Mouse (Mus musculus): ENCODE data around the gene C77080. TPM values are rescaled to one million over a fixed set of nuclear protein-coding genes. Genes with fewer than 3 reads are reported as not detected.
A peak's percentile ranks its signal among the peaks of the same experiment; 100 is the strongest.

The C77080 gene
- polyA plus RNA-seq, 1 experiment = 15.6 TPM

DNA sequence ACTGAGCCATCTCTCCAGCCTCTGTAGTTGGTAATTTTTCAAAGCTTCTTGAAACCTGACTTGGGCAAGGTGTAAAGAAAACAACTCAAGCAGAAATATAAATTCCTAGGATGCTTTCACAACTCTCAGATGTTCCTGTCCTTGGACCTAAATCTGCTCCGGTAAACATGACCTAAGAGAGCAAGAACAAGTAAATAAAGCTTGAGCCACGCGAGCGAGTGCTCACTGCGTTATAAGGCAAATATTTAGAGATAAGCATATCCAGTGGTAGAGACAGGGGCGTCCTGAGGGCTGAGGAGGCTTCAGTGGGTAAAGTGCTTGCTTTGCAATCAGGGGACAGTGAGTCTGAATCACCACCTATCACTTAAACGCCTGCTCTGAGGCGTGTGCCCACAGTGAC, 54.4 kb downstream of the C77080 start:
- no peaks in the 10 kb centered on the region for H3K27me3 ChIP-seq (ENCODE audit: control insufficient read depth, insufficient read depth, low read length)
- WGBS = 93% methylated on average over 8 of the region's 8 CpGs
- TF ChIP-seq POLR2A (IDR thresholded peaks at IDR 0.05; ENCODE audit: borderline replicate concordance, insufficient read depth, low read length) (no peak), CTCF (IDR thresholded peaks at IDR 0.05; ENCODE audit: borderline replicate concordance, insufficient read depth, low read depth, low read length) (no peak)

GRCm38 (mm10) chr4:129204655-129205054, 56.5 kb downstream of the C77080 start:
- TF ChIP-seq CTCF (IDR thresholded peaks at IDR 0.05; ENCODE audit: borderline replicate concordance, insufficient read depth, low read depth, low read length) = no peak
- TF ChIP-seq POLR2A (IDR thresholded peaks at IDR 0.05; ENCODE audit: borderline replicate concordance, insufficient read depth, low read length) = no peak
- no peak for DNase-seq
- Histone ChIP-seq H3K4me3 (replicated peaks; ENCODE audit: insufficient read depth, low read depth, low read length) (no peak overlapping the region), H3K4me1 (ENCODE audit: control insufficient read depth, insufficient read depth, low read length) (no peaks in the 10 kb centered on the region), H3K27me3 (ENCODE audit: control insufficient read depth, insufficient read depth, low read length) (no peaks in the 10 kb centered on the region), H3K27ac (ENCODE audit: insufficient read depth, low read length) (no peak overlapping the region)
- 84% methylated on average over 10 of the region's 10 CpGs for WGBS

More for the DNA sequence above, 54.4 kb downstream of the C77080 start:
- DNase-seq = no peak
- Histone ChIP-seq H3K27ac (ENCODE audit: insufficient read depth, low read length) (no peak overlapping the region), H3K4me1 (ENCODE audit: control insufficient read depth, insufficient read depth, low read length) (no peaks in the 10 kb centered on the region), H3K4me3 (replicated peaks; ENCODE audit: insufficient read depth, low read depth, low read length) (no peak overlapping the region)

DNA sequence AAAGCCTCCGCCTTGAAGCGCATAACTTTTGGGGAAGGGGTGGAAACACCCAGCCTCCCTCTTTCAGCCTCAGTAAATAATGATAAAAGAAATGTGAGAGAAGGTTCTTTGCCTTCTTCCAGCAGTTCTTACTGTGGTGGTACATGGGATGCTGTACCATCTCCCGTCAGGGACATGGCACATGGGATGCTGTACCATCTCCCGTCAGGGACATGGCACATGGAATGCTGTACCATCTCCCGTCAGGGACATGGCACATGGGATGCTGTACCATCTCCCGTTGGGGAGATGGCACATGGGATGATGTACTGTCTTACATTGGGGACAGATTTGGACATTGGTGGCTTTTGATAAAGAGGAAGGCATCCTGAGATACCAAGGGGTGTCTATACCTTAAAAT, 63.7 kb downstream of the C77080 start:
- TF ChIP-seq POLR2A (IDR thresholded peaks at IDR 0.05; ENCODE audit: borderline replicate concordance, insufficient read depth, low read length) = no peak
- no peak for TF ChIP-seq CTCF (IDR thresholded peaks at IDR 0.05; ENCODE audit: borderline replicate concordance, insufficient read depth, low read depth, low read length)
- no peak for DNase-seq
- no peaks in the 10 kb centered on the region for H3K27me3 ChIP-seq (ENCODE audit: control insufficient read depth, insufficient read depth, low read length)
- H3K4me3 ChIP-seq (replicated peaks; ENCODE audit: insufficient read depth, low read depth, low read length) = no peak overlapping the region
- H3K4me1 ChIP-seq (ENCODE audit: control insufficient read depth, insufficient read depth, low read length) = 0 out of 2 replicates have a peak, but pooled peaks cover 2% of the 10 kb centered on the region
- H3K27ac ChIP-seq (ENCODE audit: insufficient read depth, low read length) = no peak overlapping the region
- 96% methylated on average over 6 of the region's 6 CpGs for WGBS

DNA sequence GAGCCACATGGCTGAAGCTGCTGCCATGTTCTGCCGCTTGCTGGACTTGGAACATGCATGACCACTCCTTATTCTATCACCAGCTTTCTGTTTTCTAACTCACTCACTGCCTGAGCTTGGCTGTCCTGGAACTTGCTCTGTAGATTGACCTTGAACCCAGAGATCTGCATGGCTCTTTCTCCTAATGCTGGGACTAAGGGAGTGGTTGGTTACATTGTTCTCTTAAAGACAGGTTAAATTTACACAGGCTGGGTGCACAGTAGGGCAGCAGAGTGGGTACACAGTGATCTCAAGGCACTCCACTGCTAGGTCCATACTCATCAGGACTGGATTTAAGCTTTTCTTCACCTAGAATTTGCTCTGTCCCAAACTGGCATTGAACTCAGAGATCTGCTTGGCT, 66.9 kb downstream of the C77080 start:
- WGBS = 81% methylated on average over 1 of the region's 1 CpGs
- TF ChIP-seq POLR2A (IDR thresholded peaks at IDR 0.05; ENCODE audit: borderline replicate concordance, insufficient read depth, low read length) = no peak
- no peak for TF ChIP-seq CTCF (IDR thresholded peaks at IDR 0.05; ENCODE audit: borderline replicate concordance, insufficient read depth, low read depth, low read length)
- no peak overlapping the region for H3K27ac ChIP-seq (ENCODE audit: insufficient read depth, low read length)
- no peak overlapping the region for H3K4me3 ChIP-seq (replicated peaks; ENCODE audit: insufficient read depth, low read depth, low read length)
- no peak for DNase-seq
- peaks cover 2% of the 10 kb centered on the region for H3K4me1 ChIP-seq (ENCODE audit: control insufficient read depth, insufficient read depth, low read length)
- H3K27me3 ChIP-seq (ENCODE audit: control insufficient read depth, insufficient read depth, low read length) = no peaks in the 10 kb centered on the region

- peaks cover 2% of the 10 kb centered on the region for H3K4me1 ChIP-seq (ENCODE audit: control insufficient read depth, insufficient read depth, low read length)
- no peak overlapping the region for H3K4me3 ChIP-seq (replicated peaks; ENCODE audit: insufficient read depth, low read depth, low read length)
- H3K27ac ChIP-seq (ENCODE audit: insufficient read depth, low read length) = no peak overlapping the region
- TF ChIP-seq CTCF (IDR thresholded peaks at IDR 0.05; ENCODE audit: borderline replicate concordance, insufficient read depth, low read depth, low read length) = no peak
- TF ChIP-seq POLR2A (IDR thresholded peaks at IDR 0.05; ENCODE audit: borderline replicate concordance, insufficient read depth, low read length) = no peak
- DNase-seq = no peak
- 69% methylated on average over 5 of the region's 5 CpGs for WGBS
- no peaks in the 10 kb centered on the region for H3K27me3 ChIP-seq (ENCODE audit: control insufficient read depth, insufficient read depth, low read length)
Observed at GRCm38 (mm10) chr4:129191691-129192090, 69.5 kb downstream of the C77080 start.

- Histone ChIP-seq H3K4me3 (replicated peaks; ENCODE audit: insufficient read depth, low read depth, low read length) (peak overlapping the region; percentile 91), H3K27me3 (ENCODE audit: control insufficient read depth, insufficient read depth, low read length) (no peaks in the 10 kb centered on the region), H3K4me1 (ENCODE audit: control insufficient read depth, insufficient read depth, low read length) (peaks cover 2% of the 10 kb centered on the region), H3K27ac (ENCODE audit: insufficient read depth, low read length) (no peak overlapping the region; the same call in 1 of the 2 replicates)
- TF ChIP-seq POLR2A (IDR thresholded peaks at IDR 0.05; ENCODE audit: borderline replicate concordance, insufficient read depth, low read length) (no peak), CTCF (IDR thresholded peaks at IDR 0.05; ENCODE audit: borderline replicate concordance, insufficient read depth, low read depth, low read length) (no peak)
- 0% methylated on average over 12 of the region's 12 CpGs for WGBS
- DNase-seq = peak; percentile 28 to 35
Observed at GRCm38 (mm10) chr4:129190538-129190937, 70.7 kb downstream of the C77080 start.

DNA sequence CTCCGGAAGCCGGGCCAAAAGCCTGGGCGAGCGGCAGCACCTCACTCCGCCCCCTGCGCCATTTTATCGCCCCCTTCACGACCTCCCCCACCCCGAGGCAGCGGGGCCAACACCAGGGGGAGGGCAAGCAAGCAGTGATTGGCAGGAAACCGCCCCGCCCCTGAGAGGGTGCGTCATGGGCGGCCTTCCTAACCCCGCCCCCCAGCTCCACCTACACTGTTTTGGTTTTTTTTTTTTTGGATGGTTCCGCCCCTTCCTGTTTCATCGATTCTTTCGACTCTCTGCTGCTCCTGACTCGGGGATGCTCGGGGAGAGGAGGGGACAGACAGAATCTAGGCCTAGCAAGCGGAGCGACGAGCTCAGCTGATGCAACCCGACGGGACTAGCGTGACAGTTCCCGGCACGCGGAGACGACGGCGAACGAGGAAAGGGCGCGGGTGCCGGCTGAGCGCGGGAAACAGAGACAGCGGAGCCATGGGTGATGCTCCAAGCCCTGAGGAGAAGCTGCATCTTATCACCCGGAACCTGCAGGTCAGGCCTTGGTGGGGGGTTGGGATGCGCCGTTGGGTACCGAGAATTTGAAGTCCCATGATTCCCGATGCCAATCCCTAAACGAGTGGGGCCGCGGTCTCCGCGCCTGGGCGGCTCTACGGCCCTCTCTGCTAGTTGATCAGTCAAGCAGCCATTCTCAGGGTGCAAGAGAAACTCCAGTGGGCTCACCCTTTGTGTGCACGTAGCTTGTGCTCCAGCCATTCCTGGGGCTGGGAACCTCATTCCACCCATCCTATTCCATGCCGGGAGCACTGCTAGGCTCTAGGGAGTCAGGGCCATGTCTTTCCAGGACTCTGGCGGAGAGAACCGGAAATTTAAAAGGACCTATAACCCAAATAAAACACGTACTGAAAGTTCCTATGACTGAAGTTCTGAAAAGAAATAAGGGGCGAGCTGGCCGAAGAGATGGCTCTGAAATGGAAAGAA, 71.4 kb downstream of the C77080 start, which contains the start of the genes S100pbp and Yars:
Gene S100pbp (minus strand): TSS at position 186 of the 978 bp plus-strand sequence.
Gene Yars (plus strand): TSS at position 219 of the 978 bp plus-strand sequence.
- Histone ChIP-seq H3K4me3 (replicated peaks; ENCODE audit: insufficient read depth, low read depth, low read length) (peak within 1 kb of the TSS; percentile 91), H3K4me1 (ENCODE audit: control insufficient read depth, insufficient read depth, low read length) (peaks cover 2% of the 10 kb centered on the region), H3K27me3 (ENCODE audit: control insufficient read depth, insufficient read depth, low read length) (no peaks in the 10 kb centered on the region), H3K27ac (ENCODE audit: insufficient read depth, low read length) (peak within 1 kb of the TSS; percentile 81)
- TF ChIP-seq POLR2A (IDR thresholded peaks at IDR 0.05; ENCODE audit: borderline replicate concordance, insufficient read depth, low read length) (peak; percentile 75), CTCF (IDR thresholded peaks at IDR 0.05; ENCODE audit: borderline replicate concordance, insufficient read depth, low read depth, low read length) (no peak; the same call in 1 of the 2 replicates)
- WGBS = under 1% methylated on average over 58 of the region's 58 CpGs
- DNase-seq = peak; percentile 95 to 97
